Mouse (Mus musculus): ENCODE measurements at regions not wholly inside any gene's neighbourhood (a gene's known extent, or its start where the extent isn't known, plus 50 kb on each side); places are given as distances from the start of the nearest gene placed in this dataset.

- no peaks in the 10 kb centered on the region for H3K4me1 ChIP-seq (ENCODE audit: control insufficient read depth, insufficient read depth, low read length)
- H3K4me3 ChIP-seq (replicated peaks; ENCODE audit: insufficient read depth, low read depth, low read length), result no peak overlapping the region
- 87% methylated on average over 2 of the region's 2 CpGs for WGBS
- no peak for DNase-seq
- H3K27ac ChIP-seq (ENCODE audit: insufficient read depth, low read length), result no peak overlapping the region
- H3K27me3 ChIP-seq (ENCODE audit: control insufficient read depth, insufficient read depth, low read length), result no peaks in the 10 kb centered on the region
- TF ChIP-seq CTCF (IDR thresholded peaks at IDR 0.05; ENCODE audit: borderline replicate concordance, insufficient read depth, low read depth, low read length), result no peak
- no peak for TF ChIP-seq POLR2A (IDR thresholded peaks at IDR 0.05; ENCODE audit: borderline replicate concordance, insufficient read depth, low read length)
These were observed 496.5 kb upstream of the Impg1 start for GRCm38 (mm10) chr9:80961818-80962217.

- Histone ChIP-seq H3K27me3 (ENCODE audit: control insufficient read depth, insufficient read depth, low read length) (no peaks in the 10 kb centered on the region), H3K4me1 (ENCODE audit: control insufficient read depth, insufficient read depth, low read length) (no peaks in the 10 kb centered on the region), H3K27ac (ENCODE audit: insufficient read depth, low read length) (no peak overlapping the region), H3K4me3 (replicated peaks; ENCODE audit: insufficient read depth, low read depth, low read length) (no peak overlapping the region)
- no peak for DNase-seq
- TF ChIP-seq POLR2A (IDR thresholded peaks at IDR 0.05; ENCODE audit: borderline replicate concordance, insufficient read depth, low read length) (no peak), CTCF (IDR thresholded peaks at IDR 0.05; ENCODE audit: borderline replicate concordance, insufficient read depth, low read depth, low read length) (no peak)
- WGBS, result 71% methylated on average over 2 of the region's 2 CpGs
These were observed 477.7 kb upstream of the Impg1 start for GRCm38 (mm10) chr9:80942991-80943390.

- Histone ChIP-seq H3K27me3 (ENCODE audit: control insufficient read depth, insufficient read depth, low read length) (no peaks in the 10 kb centered on the region), H3K4me3 (replicated peaks; ENCODE audit: insufficient read depth, low read depth, low read length) (no peak overlapping the region), H3K4me1 (ENCODE audit: control insufficient read depth, insufficient read depth, low read length) (no peaks in the 10 kb centered on the region), H3K27ac (ENCODE audit: insufficient read depth, low read length) (no peak overlapping the region)
- DNase-seq, result no peak
- WGBS, result 84% methylated on average over 2 of the region's 2 CpGs
- TF ChIP-seq CTCF (IDR thresholded peaks at IDR 0.05; ENCODE audit: borderline replicate concordance, insufficient read depth, low read depth, low read length) (no peak), POLR2A (IDR thresholded peaks at IDR 0.05; ENCODE audit: borderline replicate concordance, insufficient read depth, low read length) (no peak)
These were observed 476.1 kb upstream of the Impg1 start for GRCm38 (mm10) chr9:80941424-80941823.

GRCm38 (mm10) chr9:80938238-80938637 is 473.0 kb upstream of the Impg1 start:
- TF ChIP-seq CTCF (IDR thresholded peaks at IDR 0.05; ENCODE audit: borderline replicate concordance, insufficient read depth, low read depth, low read length) (no peak), POLR2A (IDR thresholded peaks at IDR 0.05; ENCODE audit: borderline replicate concordance, insufficient read depth, low read length) (no peak)
- no peak overlapping the region for H3K27ac ChIP-seq (ENCODE audit: insufficient read depth, low read length)
- no peaks in the 10 kb centered on the region for H3K4me1 ChIP-seq (ENCODE audit: control insufficient read depth, insufficient read depth, low read length)
- no peaks in the 10 kb centered on the region for H3K27me3 ChIP-seq (ENCODE audit: control insufficient read depth, insufficient read depth, low read length)
- DNase-seq, result no peak
- H3K4me3 ChIP-seq (replicated peaks; ENCODE audit: insufficient read depth, low read depth, low read length), result no peak overlapping the region

- TF ChIP-seq CTCF (IDR thresholded peaks at IDR 0.05; ENCODE audit: borderline replicate concordance, insufficient read depth, low read depth, low read length) (no peak), POLR2A (IDR thresholded peaks at IDR 0.05; ENCODE audit: borderline replicate concordance, insufficient read depth, low read length) (no peak)
- 32% methylated on average over 2 of the region's 2 CpGs for WGBS
- no peaks in the 10 kb centered on the region for H3K27me3 ChIP-seq (ENCODE audit: control insufficient read depth, insufficient read depth, low read length)
- no peak overlapping the region for H3K4me3 ChIP-seq (replicated peaks; ENCODE audit: insufficient read depth, low read depth, low read length)
- DNase-seq, result no peak
- H3K4me1 ChIP-seq (ENCODE audit: control insufficient read depth, insufficient read depth, low read length), result no peaks in the 10 kb centered on the region
- H3K27ac ChIP-seq (ENCODE audit: insufficient read depth, low read length), result no peak overlapping the region
These were observed 465.3 kb upstream of the Impg1 start for GRCm38 (mm10) chr9:80930628-80931027.

GRCm38 (mm10) chr9:80920304-80920703 is 455.0 kb upstream of the Impg1 start:
- H3K4me3 ChIP-seq (replicated peaks; ENCODE audit: insufficient read depth, low read depth, low read length), result no peak overlapping the region
- no peaks in the 10 kb centered on the region for H3K4me1 ChIP-seq (ENCODE audit: control insufficient read depth, insufficient read depth, low read length)
- DNase-seq, result no peak
- TF ChIP-seq CTCF (IDR thresholded peaks at IDR 0.05; ENCODE audit: borderline replicate concordance, insufficient read depth, low read depth, low read length), result no peak
- no peak for TF ChIP-seq POLR2A (IDR thresholded peaks at IDR 0.05; ENCODE audit: borderline replicate concordance, insufficient read depth, low read length)
- no peaks in the 10 kb centered on the region for H3K27me3 ChIP-seq (ENCODE audit: control insufficient read depth, insufficient read depth, low read length)
- H3K27ac ChIP-seq (ENCODE audit: insufficient read depth, low read length), result no peak overlapping the region
- WGBS, result 91% methylated on average over 1 of the region's 1 CpGs

- Histone ChIP-seq H3K27me3 (ENCODE audit: control insufficient read depth, insufficient read depth, low read length) (no peaks in the 10 kb centered on the region), H3K4me3 (replicated peaks; ENCODE audit: insufficient read depth, low read depth, low read length) (no peak overlapping the region), H3K4me1 (ENCODE audit: control insufficient read depth, insufficient read depth, low read length) (no peaks in the 10 kb centered on the region), H3K27ac (ENCODE audit: insufficient read depth, low read length) (no peak overlapping the region)
- no peak for TF ChIP-seq CTCF (IDR thresholded peaks at IDR 0.05; ENCODE audit: borderline replicate concordance, insufficient read depth, low read depth, low read length)
- TF ChIP-seq POLR2A (IDR thresholded peaks at IDR 0.05; ENCODE audit: borderline replicate concordance, insufficient read depth, low read length), result no peak
- no peak for DNase-seq
- 57% methylated on average over 2 of the region's 2 CpGs for WGBS
These were observed 448.6 kb upstream of the Impg1 start for GRCm38 (mm10) chr9:80913867-80914266.

GRCm38 (mm10) chr9:80912177-80912576 is 446.9 kb upstream of the Impg1 start:
- H3K27me3 ChIP-seq (ENCODE audit: control insufficient read depth, insufficient read depth, low read length), result no peaks in the 10 kb centered on the region
- no peak for TF ChIP-seq POLR2A (IDR thresholded peaks at IDR 0.05; ENCODE audit: borderline replicate concordance, insufficient read depth, low read length)
- no peak for TF ChIP-seq CTCF (IDR thresholded peaks at IDR 0.05; ENCODE audit: borderline replicate concordance, insufficient read depth, low read depth, low read length)
- H3K4me1 ChIP-seq (ENCODE audit: control insufficient read depth, insufficient read depth, low read length), result no peaks in the 10 kb centered on the region
- no peak for DNase-seq
- H3K27ac ChIP-seq (ENCODE audit: insufficient read depth, low read length), result no peak overlapping the region
- no peak overlapping the region for H3K4me3 ChIP-seq (replicated peaks; ENCODE audit: insufficient read depth, low read depth, low read length)

Measured in cerebellum, adult 2 months (tissue).